Mouse (Mus musculus) bone marrow macrophage, adult 2 months (primary cell): ENCODE data around the gene Tmem233.

ENCODE experiments used
- CTCF ChIP-seq: IDR thresholded peaks from 2 replicates; pipeline ENCODE4 v1.5.1; 2012; ENCODE audit warnings: low read depth, mild to moderate bottlenecking, low read length, moderate library complexity
- POLR2A ChIP-seq: IDR thresholded peaks from 2 replicates; pipeline ENCODE4 v1.6.1; 2012; ENCODE audit warnings: mild to moderate bottlenecking, low read depth, low read length, borderline replicate concordance

DNA sequence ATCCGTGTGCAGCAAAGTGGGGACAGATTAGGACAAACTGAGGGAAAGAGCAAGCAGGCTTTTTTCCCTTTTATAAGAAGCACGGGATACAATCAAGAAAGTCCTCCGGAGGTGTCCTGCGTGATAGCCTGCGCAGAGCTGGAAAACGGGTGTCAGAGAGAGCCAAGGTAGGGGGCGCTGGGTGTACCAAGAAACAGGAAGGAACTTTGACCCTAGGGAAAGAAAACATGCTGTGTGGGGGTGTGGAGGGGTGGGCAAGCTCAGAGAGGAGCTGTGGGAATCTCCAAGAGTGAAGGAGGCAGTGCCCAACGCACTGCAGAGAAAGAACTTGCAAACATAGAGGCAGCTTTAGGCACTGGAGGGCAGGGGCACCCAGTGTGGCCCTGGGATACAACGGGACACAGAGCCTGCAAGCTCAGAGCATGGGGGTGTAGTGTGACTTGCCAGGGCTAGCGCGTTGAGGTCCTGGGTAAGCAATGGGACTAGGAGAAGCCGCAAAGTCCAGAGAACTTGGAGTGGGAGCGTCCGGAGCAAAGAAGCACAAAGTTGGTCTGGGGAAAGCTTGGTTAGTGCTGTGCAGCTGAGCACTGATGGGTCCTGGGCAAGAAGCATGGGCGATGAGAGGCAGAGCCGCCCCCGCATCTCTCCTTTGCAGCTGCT, 673 bp downstream of the Tmem233 start:
- no peak for TF ChIP-seq CTCF
- no peak for TF ChIP-seq POLR2A
